Mouse (Mus musculus) heart, embryonic 15.5 days (tissue): Measurements from ENCODE around the gene Rbm43. TPM values are rescaled to one million over a fixed set of nuclear protein-coding genes. Genes with fewer than 3 reads are reported as not detected.

ENCODE experiments used
- ATAC-seq: fragments of 200-750 bp; cut with Nextera tagmentation; replicated peaks from 2 replicates; pipeline ENCODE4 v1.8.0; 2017; ENCODE audit warnings: low read depth, moderate TSS enrichment; ENCODE audit not compliant: insufficient number of reproducible peaks, insufficient read depth, low FRiP score
- H3K27ac ChIP-seq: fragments of 300-500 bp; sonication (generic); 2 replicates; pipeline ENCODE4 v1.5.1; 2015; ENCODE audit warnings: mild to moderate bottlenecking, inconsistent platforms
- H3K27me3 ChIP-seq: fragments of 300-500 bp; sonication (generic); 2 replicates; pipeline ENCODE4 v1.6.1; 2015; ENCODE audit warnings: inconsistent platforms
- H3K36me3 ChIP-seq: fragments of 300-500 bp; sonication (generic); 2 replicates; pipeline ENCODE4 v1.6.1; 2015; ENCODE audit warnings: mild to moderate bottlenecking, inconsistent platforms
- H3K4me1 ChIP-seq: fragments of 300-500 bp; sonication (generic); replicated peaks from 2 replicates; pipeline ENCODE4 v1.6.1; 2015; ENCODE audit warnings: inconsistent platforms
- H3K4me2 ChIP-seq: fragments of 300-500 bp; sonication (generic); 2 replicates; pipeline ENCODE4 v1.6.1; 2015; ENCODE audit warnings: inconsistent platforms, mild to moderate bottlenecking, moderate library complexity
- H3K4me3 ChIP-seq: fragments of 300-500 bp; sonication (generic); 2 replicates; pipeline ENCODE4 v1.5.1; 2015; ENCODE audit warnings: mild to moderate bottlenecking, inconsistent platforms
- H3K9ac ChIP-seq: fragments of 300-500 bp; sonication (generic); 2 replicates; pipeline ENCODE4 v1.6.1; 2015; ENCODE audit warnings: mild to moderate bottlenecking, inconsistent platforms
- H3K9me3 ChIP-seq: fragments of 300-500 bp; sonication (generic); replicated peaks from 2 replicates; pipeline ENCODE4 v1.6.1; 2016; ENCODE audit warnings: inconsistent platforms
- WGBS: fragments of 180-500 bp; shearing (Covaris S2); methylation state at CpG from one replicate; pipeline ENCODE4 v1.1.7; 2015; ENCODE audit warnings: mixed read lengths; 5-methylcytosine and 5-hydroxymethylcytosine counted together
- polyA plus RNA-seq: library from polyadenylated mRNA; unstranded; fragments of >200 nt; fragmentation: Nextera tagmentation; extraction: Ambion mirVana; gene quantifications from 2 replicates; pipeline ENCODE4 v1.2.1, GENCODE M21; 2015

The Rbm43 gene
- polyA plus RNA-seq: 12.0 and 15.0 TPM in 2 replicates

- Histone ChIP-seq H3K27ac (peak within 1 kb of the TSS; percentile 75), H3K4me2 (peak within 1 kb of the TSS; percentile 87), H3K27me3 (no peaks in the 10 kb centered on the region), H3K4me1 (peaks cover 11% of the 10 kb centered on the region), H3K9ac (peak within 1 kb of the TSS; percentile 71), H3K4me3 (peak within 1 kb of the TSS; percentile 73), H3K36me3 (no peaks in the 10 kb centered on the region), H3K9me3 (no peaks in the 10 kb centered on the region)
- ATAC-seq: peak; percentile 70; the same call in 1 of the 2 replicates
- under 1% methylated on average over 48 of the region's 48 CpGs for WGBS
Observed at GRCm38 (mm10) chr2:51934574-51935334, at the start of gene Rbm43. TSS of gene Rbm43 (minus strand) at chr2:51935163.

GRCm38 (mm10) chr2:51982288-51982687 is 47.3 kb upstream of the Rbm43 start:
- H3K4me3 ChIP-seq: no peak overlapping the region
- H3K9ac ChIP-seq: no peak overlapping the region
- H3K4me1 ChIP-seq: peaks cover 8% of the 10 kb centered on the region; the same call in 1 of the 2 replicates
- no peak for ATAC-seq
- 48% methylated on average over 13 of the region's 13 CpGs for WGBS
- peak overlapping the region; percentile 66; the same call in 1 of the 2 replicates for H3K27ac ChIP-seq
- peak overlapping the region; percentile 50; the same call in 1 of the 2 replicates for H3K4me2 ChIP-seq
- 0 out of 2 replicates have a peak, but pooled peaks cover 5% of the 10 kb centered on the region for H3K9me3 ChIP-seq
- no peaks in the 10 kb centered on the region for H3K27me3 ChIP-seq
- no peaks in the 10 kb centered on the region for H3K36me3 ChIP-seq

- H3K4me3 ChIP-seq: no peak overlapping the region
- WGBS: 43% methylated on average over 11 of the region's 11 CpGs
- no peak overlapping the region for H3K9ac ChIP-seq
- no peaks in the 10 kb centered on the region for H3K27me3 ChIP-seq
- H3K4me2 ChIP-seq: peak overlapping the region; percentile 50
- peak; percentile 55; the same call in 1 of the 2 replicates for ATAC-seq
- H3K4me1 ChIP-seq: peaks cover 8% of the 10 kb centered on the region; the same call in 1 of the 2 replicates
- H3K36me3 ChIP-seq: no peaks in the 10 kb centered on the region
- H3K27ac ChIP-seq: peak overlapping the region; percentile 66
- 0 out of 2 replicates have a peak, but pooled peaks cover 5% of the 10 kb centered on the region for H3K9me3 ChIP-seq
Observed at GRCm38 (mm10) chr2:51981630-51982029, 46.7 kb upstream of the Rbm43 start.

- Histone ChIP-seq H3K27ac (peak within 1 kb of the TSS; percentile 83), H3K36me3 (no peaks in the 10 kb centered on the region), H3K9me3 (no peaks in the 10 kb centered on the region), H3K27me3 (no peaks in the 10 kb centered on the region), H3K4me3 (peak within 1 kb of the TSS; percentile 60), H3K4me1 (peaks cover 4% of the 10 kb centered on the region), H3K4me2 (peak within 1 kb of the TSS; percentile 61), H3K9ac (peak within 1 kb of the TSS; percentile 61)
- peak; percentile 76; the same call in 1 of the 2 replicates for ATAC-seq
- 64% methylated on average over 9 of the region's 9 CpGs for WGBS
Observed at GRCm38 (mm10) chr2:51973410-51973968, 38.5 kb upstream of the Rbm43 start, which contains the start of gene Nmi. TSS of gene Nmi (minus strand) at chr2:51973494.

- Histone ChIP-seq H3K4me3 (peak overlapping the region; percentile 60), H3K36me3 (no peaks in the 10 kb centered on the region), H3K4me2 (peak overlapping the region; percentile 61), H3K27me3 (no peaks in the 10 kb centered on the region), H3K9ac (peak overlapping the region; percentile 61), H3K4me1 (peaks cover 4% of the 10 kb centered on the region), H3K9me3 (no peaks in the 10 kb centered on the region), H3K27ac (peak overlapping the region; percentile 83)
- 3% methylated on average over 40 of the region's 40 CpGs for WGBS
- peak; percentile 80 for ATAC-seq
Observed at GRCm38 (mm10) chr2:51972641-51973409, 37.9 kb upstream of the Rbm43 start.

GRCm38 (mm10) chr2:51972142-51972541 is 37.2 kb upstream of the Rbm43 start:
- no peak overlapping the region for H3K9ac ChIP-seq
- H3K4me1 ChIP-seq: peaks cover 4% of the 10 kb centered on the region
- H3K36me3 ChIP-seq: no peaks in the 10 kb centered on the region
- 36% methylated on average over 5 of the region's 5 CpGs for whole genome bisulfite sequencing
- H3K27me3 ChIP-seq: no peaks in the 10 kb centered on the region
- H3K9me3 ChIP-seq: no peaks in the 10 kb centered on the region
- H3K4me3 ChIP-seq: peak overlapping the region; percentile 60
- peak overlapping the region; percentile 83; the same call in 1 of the 2 replicates for H3K27ac ChIP-seq
- peak overlapping the region; percentile 61 for H3K4me2 ChIP-seq
- no peak for ATAC-seq

GRCm38 (mm10) chr2:51970897-51971296 is 35.9 kb upstream of the Rbm43 start:
- Histone ChIP-seq H3K27me3 (no peaks in the 10 kb centered on the region), H3K36me3 (no peaks in the 10 kb centered on the region), H3K9ac (no peak overlapping the region), H3K9me3 (no peaks in the 10 kb centered on the region), H3K27ac (no peak overlapping the region), H3K4me2 (no peak overlapping the region), H3K4me1 (peaks cover 4% of the 10 kb centered on the region), H3K4me3 (no peak overlapping the region)
- WGBS: 99% methylated on average over 4 of the region's 4 CpGs
- no peak for ATAC-seq

GRCm38 (mm10) chr2:51967288-51967687 is 32.3 kb upstream of the Rbm43 start:
- H3K9ac ChIP-seq: no peak overlapping the region
- no peak overlapping the region for H3K4me2 ChIP-seq
- H3K27me3 ChIP-seq: no peaks in the 10 kb centered on the region
- no peak overlapping the region for H3K27ac ChIP-seq
- no peaks in the 10 kb centered on the region for H3K36me3 ChIP-seq
- H3K9me3 ChIP-seq: no peaks in the 10 kb centered on the region
- no peak for ATAC-seq
- H3K4me1 ChIP-seq: no peaks in the 10 kb centered on the region
- H3K4me3 ChIP-seq: no peak overlapping the region
- 72% methylated on average over 3 of the region's 3 CpGs for WGBS

- 78% methylated on average over 7 of the region's 7 CpGs for WGBS
- no peak for ATAC-seq
- H3K9me3 ChIP-seq: no peaks in the 10 kb centered on the region
- H3K27ac ChIP-seq: no peak overlapping the region
- no peaks in the 10 kb centered on the region for H3K27me3 ChIP-seq
- H3K9ac ChIP-seq: no peak overlapping the region
- no peak overlapping the region for H3K4me2 ChIP-seq
- no peaks in the 10 kb centered on the region for H3K36me3 ChIP-seq
- no peaks in the 10 kb centered on the region for H3K4me1 ChIP-seq
- no peak overlapping the region for H3K4me3 ChIP-seq
Observed at GRCm38 (mm10) chr2:51953648-51954204, 18.8 kb upstream of the Rbm43 start.

- Histone ChIP-seq H3K9ac (no peak overlapping the region), H3K4me2 (no peak overlapping the region), H3K4me3 (no peak overlapping the region), H3K9me3 (no peaks in the 10 kb centered on the region), H3K36me3 (no peaks in the 10 kb centered on the region), H3K27ac (no peak overlapping the region), H3K27me3 (no peaks in the 10 kb centered on the region), H3K4me1 (no peaks in the 10 kb centered on the region)
- WGBS: 34% methylated on average over 1 of the region's 1 CpGs
- ATAC-seq: no peak
Observed at GRCm38 (mm10) chr2:51950876-51951275, 15.9 kb upstream of the Rbm43 start.
